Mouse (Mus musculus) forebrain, embryonic 14.5 days (tissue): ENCODE data around the gene Sox13. TPM values are rescaled to one million over a fixed set of nuclear protein-coding genes. Genes with fewer than 3 reads are reported as not detected.
A peak's percentile ranks its signal among the peaks of the same experiment; 100 is the strongest.
"Not testable (repeated sequence)": the region's sequence is repeated elsewhere in the genome, so short reads cannot be mapped to it uniquely, and the experiment has no call there.

ENCODE experiments used
- ATAC-seq: fragments of 200-750 bp; cut with Nextera tagmentation; 2 replicates; pipeline ENCODE4 v1.8.0; 2017; ENCODE audit warnings: mild to moderate bottlenecking, moderate library complexity
- DNase-seq: peaks from one replicate; pipeline ENCODE4 v3.0.0-alpha.2; 2015; ENCODE audit warnings: low spot score
- H3K27ac ChIP-seq: fragments of 300-500 bp; sonication (generic); 2 replicates; pipeline ENCODE4 v1.5.1; 2014; ENCODE audit warnings: low read depth, mild to moderate bottlenecking, control low read depth, low read length, moderate library complexity
- H3K27me3 ChIP-seq: fragments of 300-500 bp; sonication (generic); replicated peaks from 2 replicates; pipeline ENCODE4 v1.6.1; 2014; ENCODE audit warnings: low read length, control low read depth, mixed read lengths; ENCODE audit not compliant: control insufficient read depth, insufficient read depth
- H3K36me3 ChIP-seq: fragments of 300-500 bp; sonication (generic); 2 replicates; pipeline ENCODE4 v1.6.1; 2014; ENCODE audit warnings: low read length, control low read depth; ENCODE audit not compliant: control insufficient read depth, insufficient read depth
- H3K4me1 ChIP-seq: fragments of 300-500 bp; sonication (generic); 2 replicates; pipeline ENCODE4 v1.6.1; 2014; ENCODE audit warnings: antibody characterized with exemption, low read length, control low read depth; ENCODE audit not compliant: control insufficient read depth, insufficient read depth
- H3K4me2 ChIP-seq: fragments of 300-500 bp; sonication (generic); 2 replicates; pipeline ENCODE4 v1.6.1; 2014; ENCODE audit warnings: mild to moderate bottlenecking, control low read depth, low read length
- H3K4me3 ChIP-seq: fragments of 300-500 bp; sonication (generic); 2 replicates; pipeline ENCODE4 v1.5.1; 2014; ENCODE audit warnings: low read depth, low read length, control low read depth
- H3K9ac ChIP-seq: fragments of 300-500 bp; sonication (generic); 2 replicates; pipeline ENCODE4 v1.6.1; 2014; ENCODE audit warnings: mild to moderate bottlenecking, low read length, control low read depth, moderate library complexity
- H3K9me3 ChIP-seq: fragments of 300-500 bp; sonication (generic); replicated peaks from 2 replicates; pipeline ENCODE4 v1.6.1; 2016; ENCODE audit warnings: low read length, control low read depth, mixed read lengths; ENCODE audit not compliant: control insufficient read depth
- WGBS: fragments of 180-500 bp; shearing (Covaris S2); extraction: QIAGEN DNeasy Blood & Tissue Kit; methylation state at CpG from one replicate; pipeline ENCODE4 v1.1.7; 2014; 5-methylcytosine and 5-hydroxymethylcytosine counted together
- polyA plus RNA-seq: library from polyadenylated mRNA; unstranded; fragments of >200 nt; fragmentation: Nextera tagmentation; extraction: Ambion mirVana; gene quantifications from 2 replicates; pipeline ENCODE4 v1.2.1, GENCODE M21; 2014

The Sox13 gene
- polyA plus RNA-seq, 1 experiment from 2014 or later: 4.3 TPM

- ATAC-seq (no peak), DNase-seq (no peak)
- WGBS: 84% methylated on average over 11 of the region's 11 CpGs
- no peak overlapping the region for H3K4me3 ChIP-seq
- H3K4me1 ChIP-seq: no peaks in the 10 kb centered on the region
- H3K27ac ChIP-seq: no peak overlapping the region
- H3K36me3 ChIP-seq: no peaks in the 10 kb centered on the region
- no peak overlapping the region for H3K4me2 ChIP-seq
- no peaks in the 10 kb centered on the region for H3K9me3 ChIP-seq
- H3K9ac ChIP-seq: no peak overlapping the region
- H3K27me3 ChIP-seq: no peaks in the 10 kb centered on the region
Observed at GRCm38 (mm10) chr1:133347693-133348520, 76.3 kb downstream of the Sox13 start.

- Histone ChIP-seq H3K9ac (no peak overlapping the region), H3K4me1 (no peaks in the 10 kb centered on the region), H3K9me3 (no peaks in the 10 kb centered on the region), H3K27ac (no peak overlapping the region), H3K36me3 (no peaks in the 10 kb centered on the region), H3K4me2 (no peak overlapping the region), H3K27me3 (no peaks in the 10 kb centered on the region), H3K4me3 (no peak overlapping the region)
- WGBS: 73% methylated on average over 3 of the region's 3 CpGs
- DNase-seq (no peak), ATAC-seq (no peak)
Observed at GRCm38 (mm10) chr1:133347226-133347625, 77.0 kb downstream of the Sox13 start.

- ATAC-seq: no peak
- Histone ChIP-seq H3K9ac (no peak overlapping the region), H3K4me3 (no peak overlapping the region), H3K9me3 (no peaks in the 10 kb centered on the region), H3K27ac (no peak overlapping the region), H3K27me3 (no peaks in the 10 kb centered on the region), H3K36me3 (no peaks in the 10 kb centered on the region), H3K4me1 (no peaks in the 10 kb centered on the region), H3K4me2 (no peak overlapping the region)
- DNase-seq: no peak
- WGBS: 86% methylated on average over 9 of the region's 9 CpGs
Observed at GRCm38 (mm10) chr1:133346531-133346930, 77.6 kb downstream of the Sox13 start.

GRCm38 (mm10) chr1:133344357-133344756 is 79.8 kb downstream of the Sox13 start:
- Histone ChIP-seq H3K27ac (no peak overlapping the region), H3K9me3 (no peaks in the 10 kb centered on the region), H3K36me3 (no peaks in the 10 kb centered on the region), H3K4me3 (no peak overlapping the region), H3K4me2 (no peak overlapping the region), H3K4me1 (no peaks in the 10 kb centered on the region), H3K27me3 (no peaks in the 10 kb centered on the region), H3K9ac (no peak overlapping the region)
- no peak for DNase-seq
- ATAC-seq: no peak
- 97% methylated on average over 2 of the region's 2 CpGs for WGBS

GRCm38 (mm10) chr1:133340403-133340802 is 83.8 kb downstream of the Sox13 start:
- not testable (repeated sequence) for H3K9me3 ChIP-seq, H3K4me3 ChIP-seq, H3K36me3 ChIP-seq, H3K4me2 ChIP-seq, H3K9ac ChIP-seq, DNase-seq, ATAC-seq, H3K27me3 ChIP-seq, H3K27ac ChIP-seq, H3K4me1 ChIP-seq
- WGBS: 76% methylated on average over 1 of the region's 1 CpGs

GRCm38 (mm10) chr1:133333937-133334336 is 90.2 kb downstream of the Sox13 start:
- DNase-seq (peak; percentile 23), ATAC-seq (no peak)
- Histone ChIP-seq H3K27me3 (0 out of 2 replicates have a peak, but pooled peaks cover 4% of the 10 kb centered on the region), H3K36me3 (no peaks in the 10 kb centered on the region), H3K27ac (no peak overlapping the region), H3K9ac (no peak overlapping the region), H3K4me3 (no peak overlapping the region), H3K4me2 (no peak overlapping the region), H3K9me3 (no peaks in the 10 kb centered on the region), H3K4me1 (peaks cover 13% of the 10 kb centered on the region)
- WGBS: 68% methylated on average over 6 of the region's 6 CpGs

- no peak overlapping the region for H3K27ac ChIP-seq
- WGBS: 87% methylated on average over 11 of the region's 11 CpGs
- H3K4me1 ChIP-seq: peaks cover 18% of the 10 kb centered on the region
- H3K4me2 ChIP-seq: no peak overlapping the region
- ATAC-seq (no peak), DNase-seq (no peak)
- H3K9me3 ChIP-seq: no peaks in the 10 kb centered on the region
- no peaks in the 10 kb centered on the region for H3K36me3 ChIP-seq
- 0 out of 2 replicates have a peak, but pooled peaks cover 4% of the 10 kb centered on the region for H3K27me3 ChIP-seq
- H3K9ac ChIP-seq: no peak overlapping the region
- no peak overlapping the region for H3K4me3 ChIP-seq
Observed at GRCm38 (mm10) chr1:133332656-133333430, 91.3 kb downstream of the Sox13 start.
